Mouse (Mus musculus) CH12.LX (cell line): ENCODE data around the gene Prnp. TPM values are rescaled to one million over a fixed set of nuclear protein-coding genes. Genes with fewer than 3 reads are reported as not detected.
A peak's percentile ranks its signal among the peaks of the same experiment; 100 is the strongest.

Experiments
- DNase-seq: peaks from one replicate; pipeline ENCODE4 v3.0.0-alpha.2; 2013; ENCODE audit errors: extremely low read depth
- H3K27ac ChIP-seq: 2 replicates; pipeline ENCODE4 v1.5.1; 2012; ENCODE audit warnings: low read depth, mild to moderate bottlenecking, control low read depth, moderate library complexity; ENCODE audit not compliant: insufficient read depth
- H3K27me3 ChIP-seq: replicated peaks from 2 replicates; pipeline ENCODE3; 2012; ENCODE audit warnings: inconsistent platforms
- H3K36me3 ChIP-seq, 2 experiments: replicated peaks in 1 of 2; 2 replicates each; pipeline versions ENCODE3 to v1.6.1; 2012; ENCODE audit warnings: inconsistent platforms in 1 of 2, low read length in 1 of 2, mild to moderate bottlenecking in 1 of 2, mixed read lengths in 1 of 2, moderate library complexity in 1 of 2; ENCODE audit not compliant: control insufficient read depth in 1 of 2, insufficient read depth in 1 of 2
- H3K4me1 ChIP-seq, 2 experiments: 2 replicates each; pipeline ENCODE4 v1.6.1; 2012; ENCODE audit warnings: inconsistent platforms in 1 of 2, moderate library complexity in 1 of 2; ENCODE audit not compliant: insufficient read depth in 2 of 2, control insufficient read depth in 1 of 2
- H3K4me2 ChIP-seq: 2 replicates; pipeline ENCODE4 v1.6.1; 2012; ENCODE audit warnings: low read depth, mild to moderate bottlenecking, control low read depth; ENCODE audit not compliant: poor library complexity, insufficient read depth, severe bottlenecking
- H3K4me3 ChIP-seq, 3 experiments: fragments of 150-350 bp in 1 of 3; sonication (generic) in 1 of 3; replicated peaks in 1 of 3; 2 replicates each; pipeline versions ENCODE3 to v1.5.1; 2011 to 2012; ENCODE audit warnings: low read depth in 2 of 3, low read length in 2 of 3, mild to moderate bottlenecking in 2 of 3, moderate library complexity in 2 of 3, control low read depth in 1 of 3, improper control_type of control experiment in 1 of 3, inconsistent platforms in 1 of 3, mixed read lengths in 1 of 3; ENCODE audit not compliant: poor library complexity in 1 of 3
- H3K79me2 ChIP-seq: replicated peaks from 2 replicates; pipeline ENCODE4 v1.6.1; 2012; ENCODE audit warnings: mild to moderate bottlenecking, moderate library complexity; ENCODE audit not compliant: control insufficient read depth, poor library complexity, insufficient read depth, severe bottlenecking; ENCODE audit errors: extremely low read depth
- H3K9ac ChIP-seq: 2 replicates; pipeline ENCODE4 v1.6.1; 2012; ENCODE audit warnings: low read depth, mild to moderate bottlenecking, control low read depth, moderate library complexity; ENCODE audit not compliant: insufficient read depth
- H3K9me3 ChIP-seq: replicated peaks from 2 replicates; pipeline ENCODE3; 2012; ENCODE audit warnings: low read length, inconsistent platforms, mixed read lengths
- BHLHE40 ChIP-seq: IDR thresholded peaks from 2 replicates; pipeline ENCODE4 v1.6.1; 2011; ENCODE audit warnings: mild to moderate bottlenecking, low read depth, low read length, improper control_type of control experiment
- CHD1 ChIP-seq: IDR thresholded peaks from 2 replicates; pipeline ENCODE4 v1.6.1; 2012; ENCODE audit warnings: low read depth, low read length, improper control_type of control experiment, inconsistent platforms
- E2F4 ChIP-seq: IDR thresholded peaks from 2 replicates; pipeline ENCODE4 v1.6.1; 2011; ENCODE audit warnings: low read depth, low read length, improper control_type of control experiment; ENCODE audit not compliant: insufficient replicate concordance
- ELF1 ChIP-seq: IDR thresholded peaks from 2 replicates; pipeline ENCODE4 v1.6.1; 2014; ENCODE audit warnings: low read depth, mild to moderate bottlenecking, inconsistent platforms, low read length, improper control_type of control experiment
- EP300 ChIP-seq: IDR thresholded peaks from 2 replicates; pipeline ENCODE4 v1.6.1; 2011; ENCODE audit warnings: low read length, improper control_type of control experiment
- ETS1 ChIP-seq: conservative IDR thresholded peaks from 2 replicates; pipeline ENCODE4 v1.6.1; 2012; ENCODE audit warnings: low read depth, mild to moderate bottlenecking, inconsistent platforms, low read length, improper control_type of control experiment, moderate library complexity
- GABPA ChIP-seq: IDR thresholded peaks from 2 replicates; pipeline ENCODE4 v1.6.1; 2012; ENCODE audit warnings: low read depth, low read length, improper control_type of control experiment, inconsistent platforms; ENCODE audit not compliant: insufficient replicate concordance
- IRF4 ChIP-seq: IDR thresholded peaks from 2 replicates; pipeline ENCODE4 v1.6.1; 2014; ENCODE audit warnings: low read depth, mild to moderate bottlenecking, inconsistent platforms, low read length, improper control_type of control experiment
- JUN ChIP-seq: IDR thresholded peaks from 2 replicates; pipeline ENCODE4 v1.6.1; 2011; ENCODE audit warnings: low read depth, mild to moderate bottlenecking, low read length, improper control_type of control experiment, moderate library complexity; ENCODE audit not compliant: insufficient read depth
- JUND ChIP-seq: conservative IDR thresholded peaks from 2 replicates; pipeline ENCODE4 v1.6.1; 2011; ENCODE audit warnings: low read depth, low read length, improper control_type of control experiment
- MAFK ChIP-seq: IDR thresholded peaks from 2 replicates; pipeline ENCODE4 v1.6.1; 2011; ENCODE audit warnings: low read length, improper control_type of control experiment; ENCODE audit not compliant: insufficient replicate concordance
- MAX ChIP-seq: IDR thresholded peaks from 2 replicates; pipeline ENCODE4 v1.6.1; 2011; ENCODE audit warnings: low read length, improper control_type of control experiment
- MAZ ChIP-seq: IDR thresholded peaks from 2 replicates; pipeline ENCODE4 v1.6.1; 2012; ENCODE audit warnings: low read depth, mild to moderate bottlenecking, inconsistent platforms, low read length, improper control_type of control experiment, moderate library complexity
- MEF2A ChIP-seq: IDR thresholded peaks from 2 replicates; pipeline ENCODE4 v1.6.1; 2014; ENCODE audit warnings: low read depth, mild to moderate bottlenecking, inconsistent platforms, low read length, improper control_type of control experiment, borderline replicate concordance
- MYC ChIP-seq: IDR thresholded peaks from 2 replicates; pipeline ENCODE4 v1.6.1; 2011; ENCODE audit warnings: low read depth, mild to moderate bottlenecking, improper control_type of control experiment, low read length
- NELFE ChIP-seq: IDR thresholded peaks from 2 replicates; pipeline ENCODE4 v1.6.1; 2011; ENCODE audit warnings: low read depth, low read length, improper control_type of control experiment
- NRF1 ChIP-seq: IDR thresholded peaks from 2 replicates; pipeline ENCODE4 v1.6.1; 2014; ENCODE audit warnings: low read depth, mild to moderate bottlenecking, inconsistent platforms, low read length, improper control_type of control experiment, moderate library complexity
- POLR2AphosphoS2 ChIP-seq: IDR thresholded peaks from 2 replicates; pipeline ENCODE4 v1.6.1; 2011; ENCODE audit warnings: low read depth, low read length, improper control_type of control experiment
- RAD21 ChIP-seq: IDR thresholded peaks from 2 replicates; pipeline ENCODE4 v1.6.1; 2011; ENCODE audit warnings: low read depth, mild to moderate bottlenecking, low read length, improper control_type of control experiment, moderate library complexity
- RCOR1 ChIP-seq: conservative IDR thresholded peaks from 2 replicates; pipeline ENCODE4 v1.6.1; 2012; ENCODE audit warnings: low read depth, mild to moderate bottlenecking, inconsistent platforms, low read length, improper control_type of control experiment
- SIN3A ChIP-seq: IDR thresholded peaks from 2 replicates; pipeline ENCODE4 v1.6.1; 2012; ENCODE audit warnings: low read length, improper control_type of control experiment, inconsistent platforms
- SMC3 ChIP-seq: IDR thresholded peaks from 2 replicates; pipeline ENCODE4 v1.6.1; 2011; ENCODE audit warnings: low read depth, low read length, improper control_type of control experiment
- TBP ChIP-seq: conservative IDR thresholded peaks from 2 replicates; pipeline ENCODE4 v1.6.1; 2011; ENCODE audit warnings: low read depth, low read length, improper control_type of control experiment
- UBTF ChIP-seq: IDR thresholded peaks from 2 replicates; pipeline ENCODE4 v1.6.1; 2012; ENCODE audit warnings: low read depth, mild to moderate bottlenecking, inconsistent platforms, low read length, improper control_type of control experiment, moderate library complexity
- USF1 ChIP-seq: IDR thresholded peaks from 2 replicates; pipeline ENCODE4 v1.6.1; 2014; ENCODE audit warnings: low read depth, mild to moderate bottlenecking, inconsistent platforms, low read length, improper control_type of control experiment
- USF2 ChIP-seq: conservative IDR thresholded peaks from 2 replicates; pipeline ENCODE4 v1.6.1; 2011; ENCODE audit warnings: low read depth, low read length, improper control_type of control experiment
- ZMIZ1 ChIP-seq: IDR thresholded peaks from 2 replicates; pipeline ENCODE4 v1.6.1; 2012; ENCODE audit warnings: low read depth, mild to moderate bottlenecking, inconsistent platforms, low read length, improper control_type of control experiment
- dilution Hi-C: fragments of 300-500 bp; cut with MboI; formaldehyde crosslinking; loops from 2 replicates; pipeline ENCODE4 v1.14.3; 2020; ENCODE audit warnings: low sequenced_read_pairs; ENCODE audit not compliant: extremely low pct_unique_long_range_greater_than_20kb, extremely low pct_ligation_motif_present
- in situ Hi-C: fragments of 300-500 bp; cut with MboI; formaldehyde crosslinking; loops from 3 replicates; pipeline ENCODE4 v1.14.3; 2019; ENCODE audit warnings: low sequenced_read_pairs, low pct_ligation_motif_present, low pct_unique_long_range_greater_than_20kb, mixed read lengths
- polyA plus RNA-seq: library from polyadenylated mRNA; unstranded; fragments of >175 nt; gene quantifications from 2 replicates; pipeline ENCODE4 v1.2.1, GENCODE M21; 2012; ENCODE audit warnings: low read depth; ENCODE audit not compliant: insufficient read length
- total RNA-seq, 2 experiments: library from RNA; depleted of rRNA; stranded (reverse); fragments of 300-350 nt in 1 of 2; fragments of >200 nt in 1 of 2; gene quantifications; 2 replicates each; pipeline ENCODE4 v1.2.3; 2012 to 2014

Gene Prnp
- total and polyA plus RNA-seq, 3 experiments: 4.5 to 6.4 (median 5.7) TPM

DNA sequence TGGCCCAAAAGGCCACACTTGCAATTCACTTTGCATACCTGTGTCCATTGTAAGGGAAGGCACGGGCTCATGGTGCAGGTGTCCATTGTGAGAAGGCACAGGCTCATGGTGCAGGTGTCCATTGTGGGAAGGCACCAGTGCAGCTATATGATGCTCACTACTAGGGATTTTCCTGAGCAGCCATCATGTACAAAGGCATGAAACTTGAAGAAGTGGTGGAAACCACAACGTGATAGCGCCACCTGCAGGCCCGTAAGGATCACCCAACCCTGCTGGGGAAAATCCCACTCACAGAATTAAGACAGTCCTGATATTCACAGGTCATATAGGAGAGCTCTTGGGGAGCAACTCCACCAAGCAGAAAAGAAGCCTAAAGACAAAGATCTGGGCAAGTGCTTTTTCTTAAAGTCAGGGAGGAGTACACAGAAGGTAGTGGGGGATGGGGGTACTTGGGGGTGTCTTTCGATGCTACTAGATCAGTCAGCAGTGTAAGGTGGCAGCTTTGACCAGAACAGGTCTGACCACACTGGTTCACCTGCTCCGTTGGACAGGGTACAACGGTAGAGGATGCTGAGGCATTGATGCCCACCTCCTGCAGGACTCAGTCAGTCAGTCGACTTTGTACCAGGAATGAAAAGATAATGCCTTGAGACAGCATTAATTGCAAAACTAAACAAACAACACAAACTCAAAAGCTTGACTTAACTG lies 29.8 kb downstream of the Prnp start (continued):
- TF ChIP-seq RCOR1: no peak
- TF ChIP-seq BHLHE40: peak; percentile 38; the same call in 1 of the 2 replicates
- TF ChIP-seq ZMIZ1: no peak
- TF ChIP-seq JUND: no peak
- peak; percentile 93 for TF ChIP-seq SMC3
- no peak for TF ChIP-seq SIN3A
- no peak for TF ChIP-seq UBTF
- no peak for TF ChIP-seq CHD1
- TF ChIP-seq NRF1: 0 out of 2 replicates have a peak, but pooled peaks have one; percentile 8
- TF ChIP-seq USF1: no peak
- no peak for TF ChIP-seq GABPA
- no peak for TF ChIP-seq ETS1
- TF ChIP-seq MAX: no peak
- TF ChIP-seq USF2: no peak
- TF ChIP-seq MEF2A: no peak

DNA sequence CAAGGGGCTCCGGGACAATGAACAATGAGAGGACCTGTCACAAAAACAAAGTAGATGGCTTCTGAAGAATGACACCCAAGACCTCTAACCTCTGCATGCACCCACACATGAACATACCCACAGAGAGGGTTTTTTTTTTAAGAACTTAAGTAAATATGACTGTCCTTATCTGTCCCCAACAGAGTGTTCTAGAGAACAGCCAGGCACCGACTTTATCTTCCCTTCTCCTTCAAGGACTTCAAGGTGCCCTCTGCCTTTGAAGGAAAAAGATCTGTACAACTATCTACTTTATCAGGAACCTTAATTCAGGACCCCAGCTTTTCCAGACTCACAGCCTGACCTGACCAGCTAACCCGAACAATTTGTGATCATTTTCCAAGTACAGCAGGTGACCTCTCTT lies 30.8 kb downstream of the Prnp start:
- in situ Hi-C loops (loop anchor here (25.0 kb wide), 1 partner anchor 403 kb away; no protein-coding TSS in a partner anchor), dilution Hi-C loops (no loop called here)
- Histone ChIP-seq H3K27ac (no peak overlapping the region), H3K4me2 (no peak overlapping the region), H3K4me1 (peaks cover 2 to 24% of the 10 kb centered on the region in 2 experiments; a peak in 2 of 4 replicates), H3K79me2 (no peaks in the 10 kb centered on the region), H3K36me3 (peaks cover 3 to 5% of the 10 kb centered on the region in 2 experiments), H3K9ac (no peak overlapping the region), H3K9me3 (no peaks in the 10 kb centered on the region), H3K4me3 (no peak overlapping the region), H3K27me3 (no peaks in the 10 kb centered on the region)
- no peak for DNase-seq
- TF ChIP-seq IRF4 (no peak), CHD1 (no peak), TBP (no peak), SIN3A (no peak), MAX (no peak), NELFE (no peak), UBTF (no peak), ELF1 (no peak), EP300 (no peak), POLR2AphosphoS2 (no peak), MAFK (no peak), E2F4 (no peak), RAD21 (no peak), RCOR1 (no peak), ETS1 (no peak), MYC (no peak), MEF2A (no peak), JUN (no peak), SMC3 (no peak), MAZ (no peak)
